Mouse (Mus musculus) stomach, embryonic 16.5 days (tissue): Measurements from ENCODE around the gene Grb10. TPM values are rescaled to one million over a fixed set of nuclear protein-coding genes. Genes with fewer than 3 reads are reported as not detected.

Experiments used
- ATAC-seq: fragments of 200-750 bp; cut with Nextera tagmentation; 2 replicates; pipeline ENCODE4 v1.8.0; 2017; ENCODE audit warnings: moderate number of reproducible peaks, moderate TSS enrichment; ENCODE audit not compliant: insufficient read depth, low FRiP score
- H3K27ac ChIP-seq: fragments of 300-500 bp; sonication (generic); 2 replicates; pipeline ENCODE4 v1.5.1; 2014; ENCODE audit warnings: low read length
- H3K27me3 ChIP-seq: fragments of 300-500 bp; sonication (generic); 2 replicates; pipeline ENCODE4 v1.6.1; 2014; ENCODE audit warnings: low read length, control low read depth, mixed read lengths; ENCODE audit not compliant: control insufficient read depth, insufficient read depth
- H3K36me3 ChIP-seq: fragments of 300-500 bp; sonication (generic); 2 replicates; pipeline ENCODE4 v1.6.1; 2014; ENCODE audit warnings: low read length; ENCODE audit not compliant: control insufficient read depth, insufficient read depth
- H3K4me1 ChIP-seq: fragments of 300-500 bp; sonication (generic); 2 replicates; pipeline ENCODE4 v1.6.1; 2014; ENCODE audit warnings: low read length, control low read depth, mixed read lengths; ENCODE audit not compliant: control insufficient read depth, insufficient read depth
- H3K4me2 ChIP-seq: fragments of 300-500 bp; sonication (generic); 2 replicates; pipeline ENCODE4 v1.6.1; 2014; ENCODE audit warnings: low read depth, low read length, mixed read lengths
- H3K4me3 ChIP-seq: fragments of 300-500 bp; sonication (generic); replicated peaks from 2 replicates; pipeline ENCODE4 v1.5.1; 2014; ENCODE audit warnings: mild to moderate bottlenecking, low read length
- H3K9ac ChIP-seq: fragments of 300-500 bp; sonication (generic); 2 replicates; pipeline ENCODE4 v1.6.1; 2014; ENCODE audit warnings: low read length
- H3K9me3 ChIP-seq: fragments of 300-500 bp; sonication (generic); replicated peaks from 2 replicates; pipeline ENCODE4 v1.6.1; 2016; ENCODE audit warnings: low read length, control low read depth; ENCODE audit not compliant: control insufficient read depth
- WGBS: fragments of 180-500 bp; shearing (Covaris S2); extraction: QIAGEN DNeasy Blood & Tissue Kit; methylation state at CpG from one replicate; pipeline ENCODE4 v1.1.7; 2014; 5-methylcytosine and 5-hydroxymethylcytosine counted together
- polyA plus RNA-seq: library from polyadenylated mRNA; unstranded; fragments of >200 nt; fragmentation: Nextera tagmentation; extraction: Ambion mirVana; gene quantifications from 2 replicates; pipeline ENCODE4 v1.2.1, GENCODE M21; 2015

The Grb10 gene
- polyA plus RNA-seq, 1 experiment from 2014 or later: 397 TPM

DNA sequence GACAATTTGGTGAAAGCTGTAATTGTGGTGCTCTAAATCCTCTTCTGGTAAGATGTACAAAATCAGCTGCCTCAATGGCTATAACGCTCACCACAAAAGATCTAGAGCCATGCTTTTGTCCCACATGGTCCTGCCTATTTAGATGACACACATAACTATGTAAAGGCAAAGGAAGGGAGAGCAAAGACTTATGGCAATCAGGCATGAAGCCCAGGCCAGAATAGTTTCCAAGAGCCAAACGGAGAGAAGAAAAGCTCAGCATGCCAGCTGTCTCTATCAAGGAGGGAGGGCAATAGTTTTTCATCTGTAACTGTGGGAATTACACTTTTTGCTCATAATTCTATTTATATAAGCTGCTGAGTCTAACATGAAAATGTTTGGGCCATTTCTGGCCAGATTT lies 45.3 kb downstream of the Grb10 start:
- H3K27ac ChIP-seq: no peak overlapping the region
- whole genome bisulfite sequencing: 60% methylated on average over 2 of the region's 2 CpGs
- H3K4me1 ChIP-seq: no peaks in the 10 kb centered on the region
- 0 out of 2 replicates have a peak, but pooled peaks cover 4% of the 10 kb centered on the region for H3K9me3 ChIP-seq
- H3K9ac ChIP-seq: no peak overlapping the region
- H3K36me3 ChIP-seq: no peaks in the 10 kb centered on the region
- ATAC-seq: no peak
- no peak overlapping the region for H3K4me3 ChIP-seq
- H3K4me2 ChIP-seq: no peak overlapping the region
- no peaks in the 10 kb centered on the region for H3K27me3 ChIP-seq

DNA sequence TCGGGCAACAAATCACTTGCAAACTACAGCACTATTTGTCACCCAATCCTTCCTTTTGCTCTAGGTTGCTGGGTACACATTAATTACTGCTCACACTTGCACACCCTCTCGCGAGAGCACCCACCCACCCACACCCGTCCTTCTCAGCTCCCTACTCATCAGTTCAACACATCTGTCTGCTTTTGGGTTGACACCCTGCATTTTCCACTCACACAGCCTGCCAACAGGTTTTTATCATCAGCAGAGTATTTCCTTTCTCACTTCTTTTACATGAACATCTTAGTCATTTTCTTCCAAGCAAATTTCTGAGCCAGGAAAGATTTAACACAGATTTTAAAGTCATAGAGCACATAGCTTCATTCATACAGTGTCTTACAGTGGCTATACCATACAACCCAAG lies 48.6 kb downstream of the Grb10 start:
- H3K27me3 ChIP-seq: no peaks in the 10 kb centered on the region
- 77% methylated on average over 4 of the region's 4 CpGs for WGBS
- no peak overlapping the region for H3K4me3 ChIP-seq
- no peaks in the 10 kb centered on the region for H3K4me1 ChIP-seq
- no peak overlapping the region for H3K27ac ChIP-seq
- no peaks in the 10 kb centered on the region for H3K36me3 ChIP-seq
- 0 out of 2 replicates have a peak, but pooled peaks cover 4% of the 10 kb centered on the region for H3K9me3 ChIP-seq
- ATAC-seq: no peak
- H3K9ac ChIP-seq: no peak overlapping the region
- H3K4me2 ChIP-seq: no peak overlapping the region

DNA sequence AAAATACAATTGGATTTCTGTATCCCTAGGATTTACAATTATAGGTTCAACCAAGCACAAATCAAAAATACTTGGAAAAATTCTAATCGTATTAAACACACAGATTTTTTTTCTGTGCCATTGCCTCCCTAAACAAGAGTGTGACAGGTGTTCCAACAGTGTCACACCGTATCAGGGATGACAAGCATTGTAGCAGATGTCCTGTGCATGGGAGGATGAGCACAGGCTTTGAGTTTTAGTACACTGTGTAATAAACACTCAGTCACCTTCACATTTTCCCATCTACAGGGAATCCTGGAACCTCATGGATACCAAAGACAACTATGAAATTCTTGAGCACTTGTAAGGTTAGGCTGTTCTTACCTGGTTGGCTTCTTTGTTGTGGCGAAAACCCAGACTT lies 51.2 kb downstream of the Grb10 start:
- H3K27me3 ChIP-seq: no peaks in the 10 kb centered on the region
- no peak overlapping the region for H3K9ac ChIP-seq
- ATAC-seq: no peak
- H3K27ac ChIP-seq: no peak overlapping the region
- H3K4me2 ChIP-seq: no peak overlapping the region
- H3K4me1 ChIP-seq: no peaks in the 10 kb centered on the region
- H3K9me3 ChIP-seq: 0 out of 2 replicates have a peak, but pooled peaks cover 4% of the 10 kb centered on the region
- H3K4me3 ChIP-seq: no peak overlapping the region
- H3K36me3 ChIP-seq: no peaks in the 10 kb centered on the region
- WGBS: 88% methylated on average over 3 of the region's 3 CpGs

DNA sequence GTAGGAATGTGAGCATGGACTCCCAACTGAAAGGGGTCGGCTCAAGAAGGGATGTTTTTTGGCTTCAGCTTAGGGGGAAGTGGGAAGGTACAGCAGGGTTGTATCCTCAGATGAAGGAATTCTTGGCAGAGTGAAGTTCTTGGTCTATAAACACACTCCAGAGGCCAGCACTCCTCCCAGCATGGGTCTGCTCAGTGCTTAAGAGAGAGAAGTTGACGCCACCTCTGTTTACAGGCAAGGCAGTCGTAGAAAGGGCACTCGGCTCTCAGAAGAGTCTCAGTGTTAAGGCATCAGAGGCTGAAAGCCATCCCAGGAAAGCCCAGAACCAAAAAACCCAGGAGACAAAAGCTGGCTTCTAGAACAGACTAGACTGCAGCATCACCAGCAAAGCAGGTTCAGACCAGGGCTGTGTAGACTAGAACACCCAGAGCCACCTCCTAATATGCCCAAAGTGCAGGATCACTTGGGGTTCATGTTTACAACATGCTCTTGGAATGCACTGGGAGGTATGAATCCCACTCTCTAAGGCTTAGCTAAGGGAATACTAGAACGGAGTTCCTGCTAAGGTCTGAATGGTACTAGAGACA lies 59.8 kb downstream of the Grb10 start:
- 44% methylated on average over 5 of the region's 5 CpGs for WGBS
- ATAC-seq: peak; percentile 58
- no peaks in the 10 kb centered on the region for H3K9me3 ChIP-seq
- no peak overlapping the region for H3K4me2 ChIP-seq
- H3K4me1 ChIP-seq: 0 out of 2 replicates have a peak, but pooled peaks cover 5% of the 10 kb centered on the region
- H3K9ac ChIP-seq: no peak overlapping the region
- H3K27me3 ChIP-seq: no peaks in the 10 kb centered on the region
- H3K27ac ChIP-seq: 0 out of 2 replicates have a peak overlapping the region, but pooled peaks have one; percentile 31
- no peak overlapping the region for H3K4me3 ChIP-seq
- no peaks in the 10 kb centered on the region for H3K36me3 ChIP-seq

DNA sequence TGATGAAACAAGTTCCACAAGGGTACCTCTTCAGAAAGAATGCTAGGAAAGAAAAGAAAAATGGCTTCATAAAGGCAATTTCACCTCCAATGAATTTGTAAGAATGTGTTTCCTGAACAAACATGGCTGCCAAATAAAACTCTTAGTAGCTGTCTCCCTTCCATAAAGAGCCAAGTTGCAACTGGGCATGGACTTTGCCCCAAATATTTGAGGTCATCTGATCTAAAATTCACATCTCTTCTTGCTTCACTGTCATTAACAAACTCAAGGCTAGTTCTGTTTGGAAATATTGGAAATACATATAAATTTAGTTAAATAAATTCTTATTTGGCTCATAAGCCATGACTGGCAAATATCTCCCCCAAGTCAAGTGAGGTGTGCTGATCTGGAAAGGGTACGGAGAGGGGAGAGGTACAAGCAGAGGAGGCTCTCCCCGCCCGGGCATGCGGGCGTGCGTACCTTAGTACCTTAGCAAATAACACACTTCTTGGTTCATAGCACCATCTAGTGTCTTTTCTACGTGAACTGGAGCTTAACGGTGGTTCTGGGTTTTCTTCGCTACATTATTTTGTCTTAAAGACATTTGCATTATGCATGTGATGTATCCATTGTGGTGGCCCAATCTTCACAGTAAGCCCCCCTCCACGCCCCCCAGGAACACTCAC lies 63.8 kb downstream of the Grb10 start:
- H3K9ac ChIP-seq: 0 out of 2 replicates have a peak overlapping the region, but pooled peaks have one; percentile 5
- ATAC-seq: no peak

DNA sequence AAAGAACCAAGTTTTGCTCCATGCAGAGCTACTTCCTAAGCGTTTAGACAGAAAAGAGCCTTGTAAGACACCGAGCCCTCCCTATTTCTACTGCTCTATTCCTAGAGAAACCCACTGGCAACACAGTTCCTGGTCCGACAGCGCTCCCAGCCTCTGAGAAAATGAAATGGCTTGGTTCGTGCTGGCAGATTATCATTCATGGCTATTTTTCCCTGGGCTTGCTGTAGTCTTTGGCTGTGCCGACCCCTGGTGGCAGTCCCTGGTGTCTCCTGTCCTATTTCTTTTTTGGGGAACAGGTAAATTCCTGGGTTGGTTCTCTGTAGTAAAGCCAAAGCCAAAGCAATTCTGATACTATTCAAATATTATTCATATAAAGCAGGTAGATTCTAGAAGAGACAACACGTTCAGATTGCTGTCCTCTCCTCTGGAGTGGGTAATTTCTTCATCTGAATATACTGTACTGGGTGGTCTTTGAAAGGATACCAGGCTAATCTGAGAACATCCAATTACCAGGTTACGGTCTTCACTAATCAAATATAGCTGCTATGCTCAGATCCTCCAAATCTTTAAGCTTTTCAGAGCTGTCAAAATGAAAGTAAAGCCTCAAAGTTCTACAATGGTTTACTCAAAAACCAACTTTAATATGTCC lies 65.0 kb downstream of the Grb10 start:
- ATAC-seq: peak; percentile 75
- H3K27ac ChIP-seq: peak overlapping the region; percentile 7
- WGBS: 47% methylated on average over 8 of the region's 8 CpGs

More for the DNA sequence above, 63.8 kb downstream of the Grb10 start:
- no peak overlapping the region for H3K27ac ChIP-seq
- peaks cover 12% of the 10 kb centered on the region for H3K36me3 ChIP-seq
- H3K4me3 ChIP-seq: no peak overlapping the region
- H3K4me2 ChIP-seq: no peak overlapping the region; the same call in 1 of the 2 replicates
- H3K9me3 ChIP-seq: 0 out of 2 replicates have a peak, but pooled peaks cover 3% of the 10 kb centered on the region
- WGBS: 38% methylated on average over 10 of the region's 10 CpGs
- H3K4me1 ChIP-seq: 0 out of 2 replicates have a peak, but pooled peaks cover 5% of the 10 kb centered on the region
- no peaks in the 10 kb centered on the region for H3K27me3 ChIP-seq

DNA sequence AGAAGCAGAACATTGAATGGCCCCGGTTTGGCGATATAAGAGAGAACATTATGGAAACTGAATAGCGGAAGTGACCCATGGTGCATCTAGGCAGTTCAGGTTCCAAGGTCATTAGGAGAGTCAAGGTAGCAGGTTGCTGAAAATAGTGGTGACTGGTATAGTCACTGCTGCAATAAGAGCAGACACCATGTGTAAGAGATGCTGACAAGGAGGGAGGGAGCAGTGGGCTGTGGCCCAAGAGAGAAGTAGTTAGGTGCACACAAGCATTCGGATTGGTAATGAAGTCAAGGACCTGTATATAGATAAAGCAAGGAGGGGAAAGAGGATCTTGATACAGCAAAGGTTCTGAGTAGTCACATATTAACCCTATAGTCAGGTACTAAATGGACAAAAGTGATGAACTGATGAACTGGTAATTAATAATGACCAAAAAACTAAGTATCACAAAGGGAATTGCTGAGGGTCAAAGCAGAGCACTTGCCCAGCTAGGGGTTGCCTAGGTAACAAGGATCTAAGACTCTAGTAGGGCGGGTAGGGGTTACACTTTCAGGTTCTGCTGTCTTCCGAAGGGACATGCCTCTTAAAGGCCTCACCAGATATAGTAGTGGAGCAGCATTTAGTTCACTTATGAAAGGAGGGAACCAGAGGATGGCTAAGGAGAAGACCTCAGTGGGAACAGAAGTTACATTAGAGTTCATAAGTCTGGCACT lies 65.9 kb downstream of the Grb10 start:
- Histone ChIP-seq H3K4me1 (peaks cover 10% of the 10 kb centered on the region; the same call in 1 of the 2 replicates), H3K4me3 (no peak overlapping the region), H3K4me2 (no peak overlapping the region), H3K9ac (no peak overlapping the region), H3K9me3 (0 out of 2 replicates have a peak, but pooled peaks cover 3% of the 10 kb centered on the region), H3K27me3 (no peaks in the 10 kb centered on the region), H3K36me3 (peaks cover 12% of the 10 kb centered on the region), H3K27ac (peak overlapping the region; percentile 7)
- no peak for ATAC-seq
- 85% methylated on average over 6 of the region's 6 CpGs for WGBS

More for the DNA sequence above, 65.0 kb downstream of the Grb10 start:
- H3K27me3 ChIP-seq: no peaks in the 10 kb centered on the region
- H3K4me3 ChIP-seq: no peak overlapping the region
- peaks cover 7% of the 10 kb centered on the region; the same call in 1 of the 2 replicates for H3K4me1 ChIP-seq
- no peak overlapping the region for H3K9ac ChIP-seq
- H3K9me3 ChIP-seq: 0 out of 2 replicates have a peak, but pooled peaks cover 3% of the 10 kb centered on the region
- no peak overlapping the region for H3K4me2 ChIP-seq
- peaks cover 12% of the 10 kb centered on the region for H3K36me3 ChIP-seq

DNA sequence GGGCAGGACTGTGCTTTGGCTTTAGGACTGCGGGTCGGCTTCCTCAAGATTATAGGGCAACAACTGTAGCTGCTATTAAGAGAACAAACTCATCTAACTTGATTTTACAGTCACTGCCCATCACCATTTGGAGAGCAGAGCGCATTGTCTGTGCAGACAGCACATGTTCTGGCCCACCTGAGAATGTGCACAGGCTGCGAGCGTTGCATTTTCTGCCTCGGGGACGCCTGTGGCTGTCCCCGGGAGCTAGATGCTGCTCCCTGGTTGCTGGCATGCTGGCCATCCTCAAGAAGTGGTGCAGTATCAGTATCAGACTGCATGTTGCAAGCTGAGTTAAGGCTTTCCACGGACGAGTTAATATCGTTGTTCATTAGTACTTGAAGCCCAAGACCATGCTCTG lies 68.2 kb downstream of the Grb10 start:
- Histone ChIP-seq H3K4me2 (no peak overlapping the region), H3K4me1 (peaks cover 18% of the 10 kb centered on the region), H3K4me3 (no peak overlapping the region), H3K36me3 (peaks cover 12% of the 10 kb centered on the region), H3K27ac (no peak overlapping the region), H3K9ac (no peak overlapping the region), H3K9me3 (0 out of 2 replicates have a peak, but pooled peaks cover 3% of the 10 kb centered on the region), H3K27me3 (no peaks in the 10 kb centered on the region)
- ATAC-seq: no peak
- WGBS: 93% methylated on average over 11 of the region's 11 CpGs
